Mouse (Mus musculus) spleen, postnatal 14 days (tissue): ENCODE measurements around the gene Gm5640.
"Not testable (repeated sequence)": the region's sequence is repeated elsewhere in the genome, so short reads cannot be mapped to it uniquely, and the experiment has no call there.

Experiments used
- DNase-seq, 2 experiments: peaks; one replicate each; pipeline ENCODE4 v3.0.0; 2021 to 2022; ENCODE audit warnings: low spot score in 2 of 2

Gene Gm5640

DNA sequence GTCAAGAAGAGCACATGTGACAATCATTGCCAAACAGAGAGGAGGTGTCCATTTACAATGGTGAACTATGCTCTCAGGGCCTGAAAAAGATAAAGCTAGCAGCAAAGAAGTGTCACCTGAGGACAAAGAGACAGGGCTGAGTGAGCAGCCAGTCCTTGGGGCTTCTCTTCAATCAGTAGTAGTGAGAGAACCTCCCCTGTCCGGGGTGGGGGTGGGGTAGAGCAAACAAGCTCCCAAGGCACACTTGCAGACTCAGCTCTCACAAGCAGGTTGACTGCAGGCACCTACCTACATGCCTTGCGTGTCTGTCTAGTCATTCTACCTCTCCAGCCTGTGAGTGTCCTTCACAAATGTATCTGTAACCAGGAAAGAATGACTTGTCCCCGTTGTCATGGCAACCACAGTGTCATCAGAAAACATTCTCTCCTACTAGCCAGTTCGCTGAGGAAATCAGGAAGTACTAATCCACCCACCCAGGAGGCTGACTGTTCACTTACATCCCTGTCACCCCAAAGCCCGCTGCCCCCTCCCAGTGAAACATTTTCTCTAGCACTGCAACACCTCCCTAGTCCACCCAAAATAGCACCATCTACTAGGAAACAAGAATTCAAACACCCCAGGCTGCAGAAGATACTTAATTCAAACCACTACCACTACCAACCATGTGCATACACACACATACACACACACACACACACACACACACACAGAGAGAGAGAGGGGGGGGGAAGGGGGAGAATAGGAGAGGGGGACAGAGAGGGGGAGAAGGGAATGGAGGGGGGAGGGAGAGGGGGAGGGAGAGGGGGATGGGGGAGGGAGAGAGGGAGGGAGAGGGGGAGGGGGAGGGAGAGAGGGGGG is at the start of gene Gm5640:
Gm5640 (minus strand) TSS at position 170 of the 858 bp plus-strand sequence.
- DNase-seq = not testable (repeated sequence)

DNA sequence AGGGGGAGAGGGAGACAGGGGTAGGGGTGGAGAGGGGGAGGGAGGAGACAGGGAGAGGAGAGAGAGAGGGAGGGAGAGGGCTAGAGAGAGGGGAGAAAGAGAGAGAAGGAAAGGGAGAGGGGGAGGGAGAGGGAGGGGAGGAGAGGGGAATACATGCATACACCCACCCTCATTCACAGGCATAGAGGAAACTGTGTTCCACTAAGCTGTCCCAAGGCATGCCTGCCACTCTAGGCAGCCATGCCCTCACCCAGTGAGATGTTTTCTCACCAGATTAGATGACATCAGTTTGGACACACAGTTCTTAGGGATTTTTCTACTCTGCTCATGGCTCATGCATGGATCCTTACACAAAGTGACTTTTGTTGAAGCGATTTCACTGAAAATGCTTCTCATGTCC is 958 bp upstream of the Gm5640 start:
- not testable (repeated sequence) for DNase-seq

DNA sequence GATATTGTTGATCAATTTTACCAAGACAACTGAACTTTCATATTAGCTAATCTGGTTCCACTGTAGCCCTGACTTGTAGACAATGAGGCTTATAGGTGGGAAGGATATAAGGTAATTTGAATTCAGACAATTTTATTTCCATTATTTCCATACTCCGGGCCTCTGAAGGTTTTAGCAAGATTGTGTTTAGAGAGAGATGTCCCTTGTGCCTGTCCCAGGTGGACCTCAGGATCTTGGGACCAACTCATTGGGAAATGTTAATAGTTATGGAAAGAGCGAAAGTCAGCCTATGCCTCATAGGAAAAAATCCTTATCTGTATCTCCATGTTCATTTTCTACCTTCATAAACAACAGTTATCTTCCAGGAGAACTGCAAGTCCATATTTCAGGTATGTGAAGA is 53.1 kb downstream of the Gm5640 start, which contains the start of gene Olfr1325:
Olfr1325 (plus strand) TSS at position 301 of the 400 bp plus-strand sequence.
- DNase-seq = no peak
